Mouse (Mus musculus) erythroblast, embryonic 14.5 days (primary cell): Measurements from ENCODE around the gene Sec24b. TPM values are rescaled to one million over a fixed set of nuclear protein-coding genes. Genes with fewer than 3 reads are reported as not detected.

Source experiments
- H3K27me3 ChIP-seq: 2 replicates; pipeline ENCODE4 v1.6.1; 2012; ENCODE audit warnings: inconsistent platforms; ENCODE audit not compliant: control insufficient read depth
- H3K36me3 ChIP-seq: 2 replicates; pipeline ENCODE4 v1.6.1; 2012; ENCODE audit warnings: mild to moderate bottlenecking, inconsistent platforms; ENCODE audit not compliant: control insufficient read depth
- H3K4me1 ChIP-seq: 2 replicates; pipeline ENCODE4 v1.6.1; 2012; ENCODE audit warnings: inconsistent platforms; ENCODE audit not compliant: control insufficient read depth
- H3K4me3 ChIP-seq: replicated peaks from 2 replicates; pipeline ENCODE3; 2012; ENCODE audit warnings: moderate library complexity, mild to moderate bottlenecking, inconsistent platforms
- H3K9me3 ChIP-seq: 2 replicates; pipeline ENCODE4 v1.6.1; 2012; ENCODE audit warnings: low read length, inconsistent platforms, mixed read lengths; ENCODE audit not compliant: control insufficient read depth
- GATA1 ChIP-seq: IDR thresholded peaks from 2 replicates; pipeline ENCODE4 v1.6.1; 2012; ENCODE audit warnings: low read length, inconsistent platforms, mixed read lengths
- TAL1 ChIP-seq: IDR thresholded peaks from 3 replicates; pipeline ENCODE4 v1.6.1; 2012; ENCODE audit warnings: low read length, inconsistent platforms, mixed read lengths
- polyA plus RNA-seq: library from polyadenylated mRNA; stranded (reverse); fragments of >175 nt; gene quantifications from 2 replicates; pipeline ENCODE4 v1.2.3, GENCODE M21; 2012

Gene Sec24b
- polyA plus RNA-seq, 1 experiment = 1.8 TPM

DNA sequence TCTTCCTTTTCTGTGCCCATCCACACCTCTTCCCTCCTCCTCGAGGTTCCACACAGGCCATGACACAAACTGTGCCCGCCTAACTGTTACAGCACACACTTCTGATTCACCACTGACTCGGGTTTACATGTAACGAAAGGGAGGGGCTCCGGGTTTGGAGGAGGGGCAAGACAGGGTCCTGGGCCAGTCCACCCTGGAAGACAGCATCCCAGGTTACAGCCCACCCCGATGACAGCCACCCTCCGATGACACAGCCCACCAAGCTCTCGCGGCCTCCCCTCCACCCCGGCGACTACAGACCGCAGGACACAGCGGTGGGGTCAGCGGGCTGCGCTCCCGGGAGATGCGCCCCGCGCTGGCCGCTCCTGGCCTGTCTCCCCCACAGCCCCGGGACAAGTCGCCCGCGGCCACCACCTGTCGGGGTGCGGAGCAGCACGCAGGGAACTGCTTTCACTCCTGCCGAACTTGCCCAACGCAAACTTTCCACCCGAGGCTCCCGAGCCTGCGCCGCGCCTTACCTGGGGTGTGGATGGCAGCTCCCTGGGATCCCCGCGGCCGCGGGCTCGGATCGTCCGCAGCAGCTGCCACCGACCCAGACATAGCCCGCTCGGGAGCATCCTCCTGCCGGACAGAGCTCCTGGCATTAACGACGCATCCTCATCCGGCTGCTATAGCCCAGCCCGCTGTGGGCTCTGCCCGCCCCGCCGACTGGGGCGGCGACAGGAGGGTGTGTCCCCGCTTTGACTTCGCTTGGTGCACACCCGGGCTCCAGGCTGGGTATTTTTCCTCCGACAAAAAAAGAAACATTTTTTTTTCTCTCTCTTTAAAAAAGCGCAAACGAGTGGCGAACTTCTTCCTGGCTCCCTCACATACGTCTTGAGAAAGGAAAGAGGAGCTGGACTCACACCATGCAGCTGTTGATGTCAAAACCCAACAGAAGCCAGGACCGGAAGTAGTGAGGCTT is 91.6 kb downstream of the Sec24b start, which contains the start of gene Mcub:
TSS of gene Mcub (minus strand) at position 775 of the 964 bp plus-strand sequence.
- Histone ChIP-seq H3K36me3 (no peaks in the 10 kb centered on the region), H3K4me1 (peaks cover 14% of the 10 kb centered on the region), H3K27me3 (peaks cover 20% of the 10 kb centered on the region), H3K4me3 (peak within 1 kb of the TSS; percentile 69), H3K9me3 (peaks cover 3% of the 10 kb centered on the region; the same call in 1 of the 2 replicates)
- TF ChIP-seq TAL1 = no peak
- no peak for TF ChIP-seq GATA1

DNA sequence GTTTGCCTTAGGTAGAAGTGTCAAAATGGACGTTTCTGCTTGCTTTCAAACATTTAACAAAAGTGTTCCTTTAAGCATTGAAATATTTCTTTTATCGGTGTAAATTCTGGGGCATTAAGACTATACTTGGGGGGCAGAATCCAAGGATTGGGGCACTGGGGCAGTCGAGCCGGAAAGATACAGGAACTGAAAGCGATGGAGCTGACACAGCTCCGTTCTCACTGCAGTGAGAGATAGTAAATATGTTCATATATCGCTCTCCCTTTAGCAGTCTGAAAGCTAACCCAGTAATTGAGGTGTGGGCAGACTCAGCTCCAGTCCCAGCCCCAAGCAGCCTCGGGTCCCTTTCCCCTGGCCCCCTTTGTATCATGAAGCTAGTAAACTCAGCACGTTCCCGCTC is 92.3 kb downstream of the Sec24b start:
- Histone ChIP-seq H3K9me3 (peaks cover 3% of the 10 kb centered on the region; the same call in 1 of the 2 replicates), H3K4me3 (peak overlapping the region; percentile 69), H3K4me1 (peaks cover 14% of the 10 kb centered on the region), H3K27me3 (peaks cover 20% of the 10 kb centered on the region), H3K36me3 (no peaks in the 10 kb centered on the region)
- TF ChIP-seq GATA1 = no peak
- no peak for TF ChIP-seq TAL1

DNA sequence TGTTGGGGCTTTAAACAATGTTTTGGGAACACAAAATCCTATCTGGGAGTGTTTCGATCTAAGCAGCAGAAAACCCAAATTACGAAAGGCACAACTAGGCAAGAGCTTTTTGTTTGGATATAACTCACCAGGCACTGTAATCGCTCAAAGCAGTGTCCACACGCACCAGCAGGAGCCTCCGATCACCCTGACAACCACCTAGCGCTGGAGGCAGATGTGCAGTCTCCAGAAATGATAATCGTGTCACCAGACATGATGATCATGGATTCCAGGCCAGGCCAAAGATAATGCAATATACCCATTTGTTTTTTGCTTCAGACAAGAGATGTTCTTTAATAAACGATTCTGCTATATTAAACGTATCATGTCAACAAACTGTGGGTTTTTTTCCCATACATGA is 93.5 kb downstream of the Sec24b start:
- peaks cover 3% of the 10 kb centered on the region; the same call in 1 of the 2 replicates for H3K9me3 ChIP-seq
- no peaks in the 10 kb centered on the region for H3K36me3 ChIP-seq

DNA sequence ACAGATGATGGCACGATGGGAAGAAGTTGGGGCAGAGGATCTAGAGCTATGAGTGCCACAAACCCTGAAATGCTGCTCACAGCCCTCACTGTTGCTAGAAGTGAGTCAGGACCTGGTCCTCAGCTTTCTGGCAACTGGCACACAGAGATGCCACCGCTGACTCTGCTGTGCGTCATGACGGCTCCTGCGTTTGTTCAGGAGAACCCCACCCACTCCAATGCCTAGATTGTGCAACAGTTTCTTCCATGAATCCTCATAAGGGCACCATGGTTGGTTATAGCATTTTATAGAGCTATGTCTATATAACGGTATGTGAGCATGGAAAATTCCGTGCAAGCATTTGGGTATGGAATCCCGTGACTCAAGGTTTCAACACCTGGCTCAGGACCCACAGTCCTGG is 96.7 kb downstream of the Sec24b start:
- Histone ChIP-seq H3K9me3 (no peaks in the 10 kb centered on the region), H3K27me3 (peaks cover 15% of the 10 kb centered on the region), H3K4me1 (peaks cover 7% of the 10 kb centered on the region), H3K36me3 (no peaks in the 10 kb centered on the region), H3K4me3 (no peak overlapping the region)
- no peak for TF ChIP-seq GATA1
- no peak for TF ChIP-seq TAL1

More for the DNA sequence above, 93.5 kb downstream of the Sec24b start:
- TF ChIP-seq TAL1 = 0 out of 3 replicates have a peak, but pooled peaks have one; percentile 19
- TF ChIP-seq GATA1 = no peak
- Histone ChIP-seq H3K4me3 (no peak overlapping the region), H3K4me1 (peaks cover 14% of the 10 kb centered on the region), H3K27me3 (peaks cover 20% of the 10 kb centered on the region)

DNA sequence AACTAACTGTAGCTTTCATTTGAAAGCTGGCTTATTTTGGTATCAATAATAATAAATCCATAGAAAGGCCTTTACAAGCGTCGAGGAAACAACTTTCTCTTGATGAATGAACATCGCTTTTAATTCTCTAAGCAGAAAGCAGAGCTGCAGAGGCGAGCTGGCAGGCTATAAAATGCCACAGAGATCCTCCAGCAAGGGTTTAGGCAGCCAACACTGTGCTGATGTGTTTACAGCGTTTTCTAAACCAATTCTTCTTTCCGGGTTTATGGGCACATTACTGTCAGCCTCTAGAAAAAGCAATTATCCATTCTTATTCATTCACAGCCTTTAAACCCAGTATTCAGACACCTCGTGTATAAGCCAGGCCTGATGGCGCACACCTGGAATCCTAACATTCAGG is 98.8 kb downstream of the Sec24b start:
- no peak for TF ChIP-seq TAL1
- TF ChIP-seq GATA1 = no peak
- Histone ChIP-seq H3K4me3 (no peak overlapping the region), H3K9me3 (peaks cover 1% of the 10 kb centered on the region), H3K36me3 (no peaks in the 10 kb centered on the region), H3K4me1 (no peaks in the 10 kb centered on the region), H3K27me3 (no peaks in the 10 kb centered on the region)

DNA sequence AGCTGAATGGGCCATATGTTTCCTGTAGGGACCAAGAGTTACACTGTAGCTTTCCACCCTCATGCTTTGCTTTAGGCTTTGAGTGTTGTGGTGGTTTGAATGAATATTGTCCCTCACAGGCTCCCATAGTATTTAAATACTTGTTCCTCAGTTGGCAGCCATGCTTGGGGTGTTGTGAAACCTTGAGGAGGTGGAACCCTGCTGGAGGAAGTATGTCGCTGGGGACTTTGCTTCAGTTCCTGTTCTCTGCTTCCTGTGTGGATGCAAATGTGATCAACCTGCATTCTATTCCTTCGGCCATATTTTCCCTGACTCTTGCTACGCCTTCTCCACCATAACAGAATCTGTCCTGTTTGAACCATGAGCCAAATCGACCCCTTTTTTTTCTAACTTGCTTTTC is 108.1 kb downstream of the Sec24b start:
- Histone ChIP-seq H3K9me3 (peaks cover 2% of the 10 kb centered on the region), H3K4me1 (no peaks in the 10 kb centered on the region), H3K36me3 (no peaks in the 10 kb centered on the region), H3K27me3 (no peaks in the 10 kb centered on the region), H3K4me3 (no peak overlapping the region)
- TF ChIP-seq GATA1 = no peak
- no peak for TF ChIP-seq TAL1

DNA sequence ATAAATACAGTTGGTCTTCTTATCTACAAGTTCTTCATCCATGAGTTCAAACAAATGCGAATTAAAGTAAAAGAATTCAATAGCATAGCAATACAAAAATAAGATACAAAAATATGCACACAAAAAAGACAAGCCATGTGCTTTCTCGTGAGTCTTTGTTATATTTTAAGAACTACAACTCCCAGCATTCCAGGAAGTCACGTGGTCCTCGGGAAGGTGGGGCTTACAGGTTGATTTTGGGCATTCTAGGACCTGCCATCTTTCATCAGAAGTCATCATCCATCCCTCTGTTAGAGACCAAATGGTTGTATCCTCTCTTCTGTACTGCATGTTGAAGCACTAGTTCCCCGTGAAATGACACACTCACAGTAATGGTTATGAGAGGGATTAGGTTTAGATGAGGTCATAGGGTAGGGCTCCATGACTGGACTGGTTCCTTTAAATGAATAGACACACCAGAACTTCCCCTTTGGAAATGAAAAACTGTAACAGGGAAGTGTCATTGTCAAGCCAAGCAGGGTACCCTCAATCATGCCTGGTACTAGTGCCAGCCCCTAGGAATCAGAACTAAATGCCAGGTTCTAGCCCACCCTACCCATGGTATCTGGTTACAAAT is 112.1 kb downstream of the Sec24b start:
- H3K27me3 ChIP-seq = no peaks in the 10 kb centered on the region
- no peak for TF ChIP-seq GATA1
- TF ChIP-seq TAL1 = no peak
- H3K9me3 ChIP-seq = no peaks in the 10 kb centered on the region; the same call in 1 of the 2 replicates
- H3K4me1 ChIP-seq = peaks cover 9% of the 10 kb centered on the region
- H3K36me3 ChIP-seq = no peaks in the 10 kb centered on the region
- no peak overlapping the region for H3K4me3 ChIP-seq

DNA sequence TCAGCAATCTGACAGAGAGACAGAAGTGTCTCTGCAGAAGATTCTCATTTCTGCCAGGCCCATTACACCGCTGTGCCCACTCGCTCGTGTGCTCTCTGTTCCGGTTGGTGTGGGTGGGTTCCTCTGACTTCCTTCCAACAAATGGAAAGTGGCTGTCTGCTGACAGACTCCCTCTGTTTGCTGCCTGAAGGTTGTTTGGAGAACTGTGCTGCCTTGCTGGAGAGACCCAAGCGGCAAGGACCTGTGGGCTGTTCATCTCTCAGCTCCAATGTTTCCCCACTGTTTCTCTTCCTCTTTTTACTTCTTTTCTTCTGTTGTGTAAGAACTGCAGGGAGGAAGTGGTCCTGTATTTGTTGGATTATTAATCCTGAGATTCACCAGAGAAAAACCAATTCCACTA is 113.0 kb downstream of the Sec24b start:
- no peaks in the 10 kb centered on the region for H3K9me3 ChIP-seq
- TF ChIP-seq TAL1 = no peak
- no peak for TF ChIP-seq GATA1

DNA sequence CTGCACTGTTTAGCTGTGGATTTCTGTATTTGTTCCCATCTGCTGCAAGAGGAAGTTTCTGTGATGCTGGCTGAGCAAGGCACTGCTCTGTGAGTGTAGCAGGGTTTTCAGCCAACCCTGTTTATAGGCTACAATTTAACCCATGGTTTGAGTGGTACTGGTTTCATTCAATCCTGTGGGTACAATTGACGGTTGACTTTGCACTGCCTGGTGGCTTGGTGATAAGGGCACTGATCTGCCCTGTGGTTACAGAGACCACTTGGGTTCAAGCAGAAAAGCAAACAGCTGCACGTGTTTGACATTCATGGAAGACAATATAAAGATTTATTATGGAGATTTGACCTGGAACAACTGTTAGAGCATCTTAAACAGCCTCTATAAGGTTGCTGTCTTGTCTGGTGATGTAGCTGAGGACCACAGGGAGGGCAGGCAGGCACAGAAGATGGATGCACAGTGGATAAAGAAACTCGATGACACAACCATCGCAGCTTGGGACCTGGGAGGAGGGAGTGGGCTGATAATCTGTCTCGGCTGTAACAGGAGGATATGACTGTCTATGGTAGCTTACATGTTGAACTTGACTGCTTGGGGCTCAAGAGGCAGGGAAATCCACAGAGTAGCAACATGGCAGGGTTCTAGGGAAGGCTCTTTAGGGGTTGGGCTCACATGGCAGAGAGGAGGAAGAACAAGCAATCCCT is 115.0 kb downstream of the Sec24b start:
- H3K4me3 ChIP-seq = no peak overlapping the region
- peaks cover 9% of the 10 kb centered on the region for H3K4me1 ChIP-seq
- TF ChIP-seq GATA1 (no peak), TAL1 (no peak)
- no peaks in the 10 kb centered on the region for H3K36me3 ChIP-seq
- H3K9me3 ChIP-seq = no peaks in the 10 kb centered on the region
- H3K27me3 ChIP-seq = no peaks in the 10 kb centered on the region

More for the DNA sequence above, 113.0 kb downstream of the Sec24b start:
- Histone ChIP-seq H3K4me1 (peaks cover 9% of the 10 kb centered on the region), H3K27me3 (no peaks in the 10 kb centered on the region), H3K4me3 (no peak overlapping the region), H3K36me3 (no peaks in the 10 kb centered on the region)
